ENCODE assay signal across 23 mouse cellular contexts in genomic region chr2:33981936-33982335, GRCm38 (mm10).
DNase-seq lines count a peak whose midpoint lies in the region; ATAC-seq and TF ChIP-seq lines count a peak whose summit lies in the region.
"Had no signal": no experiment of that assay in that cellular context is flagged by ENCODE, and none has a peak within 500 bp of the region (broad histone marks: within the 10 kb centered on the region; RNA-seq: fewer than 3 reads in every experiment).

No protein-coding gene starts in this region.

- no peak overlapping the region for H3K4me3 ChIP-seq in hindbrain, embryonic 11.5 days (ENCODE audit: low read depth, low read length)
- H3K4me3 ChIP-seq in hindbrain, postnatal 0 days (ENCODE audit: low read length): no peak overlapping the region
- H3K4me3 ChIP-seq in midbrain, embryonic 14.5 days (replicated peaks; ENCODE audit: low read depth, low read length): no peak overlapping the region
- H3K4me3 ChIP-seq in midbrain, postnatal 0 days (ENCODE audit: low read depth, low read length): no peak overlapping the region
- H3K4me3 ChIP-seq: forebrain, embryonic 13.5 days; heart, embryonic 15.5 days; kidney, embryonic 15.5 days; limb, embryonic 13.5 days; liver, embryonic 12.5 days had no signal

- no peaks in the 10 kb centered on the region for H3K27me3 ChIP-seq in hindbrain, embryonic 11.5 days (ENCODE audit: control insufficient read depth, insufficient read depth, low read length)
- H3K27me3 ChIP-seq in hindbrain, postnatal 0 days (ENCODE audit: insufficient read depth, low read length): no peaks in the 10 kb centered on the region
- H3K27me3 ChIP-seq in midbrain, embryonic 14.5 days (ENCODE audit: control insufficient read depth, insufficient read depth, low read length): no peaks in the 10 kb centered on the region
- no peaks in the 10 kb centered on the region for H3K27me3 ChIP-seq in midbrain, postnatal 0 days (ENCODE audit: insufficient read depth, low read length)
- H3K27me3 ChIP-seq: heart, embryonic 15.5 days; kidney, embryonic 15.5 days had no signal

- TF ChIP-seq CTCF in hindbrain, postnatal 0 days (IDR thresholded peaks at IDR 0.05; ENCODE audit: low read depth): no peak
- TF ChIP-seq CTCF in midbrain, postnatal 0 days (IDR thresholded peaks at IDR 0.05): no peak

- no peaks in the 10 kb centered on the region for H3K9me3 ChIP-seq in hindbrain, embryonic 11.5 days (ENCODE audit: control insufficient read depth, low read length)
- H3K9me3 ChIP-seq in hindbrain, postnatal 0 days (ENCODE audit: low read length): no peaks in the 10 kb centered on the region
- no peaks in the 10 kb centered on the region for H3K9me3 ChIP-seq in midbrain, embryonic 14.5 days (ENCODE audit: control insufficient read depth, low read length)
- H3K9me3 ChIP-seq in midbrain, postnatal 0 days (ENCODE audit: low read length): no peaks in the 10 kb centered on the region
- H3K9me3 ChIP-seq: forebrain, embryonic 13.5 days; G1E; heart, embryonic 15.5 days; kidney, embryonic 15.5 days; limb, embryonic 13.5 days; liver, embryonic 12.5 days had no signal

- H3K4me1 ChIP-seq in hindbrain, embryonic 11.5 days (replicated peaks; ENCODE audit: control insufficient read depth, insufficient read depth, low read length): peaks cover 8% of the 10 kb centered on the region; the same call in 1 of the 2 replicates
- no peaks in the 10 kb centered on the region for H3K4me1 ChIP-seq in hindbrain, postnatal 0 days (ENCODE audit: insufficient read depth, low read length)
- H3K4me1 ChIP-seq in midbrain, embryonic 14.5 days (ENCODE audit: control insufficient read depth, insufficient read depth, low read length): peaks cover 23% of the 10 kb centered on the region; the same call in 1 of the 2 replicates
- no peaks in the 10 kb centered on the region for H3K4me1 ChIP-seq in midbrain, postnatal 0 days (ENCODE audit: insufficient read depth, low read length)
- H3K4me1 ChIP-seq: heart, embryonic 15.5 days; kidney, embryonic 15.5 days; limb, embryonic 13.5 days; liver, embryonic 12.5 days had no signal

- DNase-seq in embryo, embryonic 10 days (ENCODE audit: low spot score): peak; percentile 63
- no peak for DNase-seq in embryo, embryonic 9.5 days (ENCODE audit: extremely low spot score)
- peak; percentile 39 for DNase-seq in hindbrain, embryonic 11.5 days (ENCODE audit: low spot score)
- DNase-seq in hindbrain, postnatal 0 days (ENCODE audit: low spot score): no peak
- no peak for DNase-seq in midbrain, embryonic 14.5 days
- DNase-seq in midbrain, postnatal 0 days (ENCODE audit: low spot score): no peak
- peak; percentile 68 for DNase-seq in ZHBTc4 (ENCODE audit: low read depth, low spot score)
- no peak for DNase-seq in adrenal gland, postnatal 10 days
- DNase-seq: adrenal gland, postnatal 25 days; cerebellum, adult 11-12 months; cerebellum, adult 9-11 months; gastrocnemius, postnatal 10 days; kidney, adult 18-20 months; right cerebral cortex, adult 18-20 months had no signal

- H3K36me3 ChIP-seq in hindbrain, embryonic 11.5 days (ENCODE audit: control insufficient read depth, insufficient read depth, low read length): no peaks in the 10 kb centered on the region
- no peaks in the 10 kb centered on the region for H3K36me3 ChIP-seq in hindbrain, postnatal 0 days (ENCODE audit: insufficient read depth, low read length)
- H3K36me3 ChIP-seq in midbrain, embryonic 14.5 days (ENCODE audit: control insufficient read depth, insufficient read depth, low read length): no peaks in the 10 kb centered on the region
- no peaks in the 10 kb centered on the region for H3K36me3 ChIP-seq in midbrain, postnatal 0 days (ENCODE audit: insufficient read depth, low read length)
- H3K36me3 ChIP-seq: G1E; heart, embryonic 15.5 days; kidney, embryonic 15.5 days; limb, embryonic 13.5 days; liver, embryonic 12.5 days had no signal

- H3K4me2 ChIP-seq in hindbrain, embryonic 11.5 days (replicated peaks; ENCODE audit: low read depth, low read length): no peak overlapping the region
- H3K4me2 ChIP-seq in hindbrain, postnatal 0 days (ENCODE audit: low read depth, low read length): no peak overlapping the region
- H3K4me2 ChIP-seq in midbrain, embryonic 14.5 days (ENCODE audit: low read length): no peak overlapping the region
- no peak overlapping the region for H3K4me2 ChIP-seq in midbrain, postnatal 0 days (ENCODE audit: low read depth, low read length, poor library complexity, severe bottlenecking)
- H3K4me2 ChIP-seq: forebrain, embryonic 13.5 days; heart, embryonic 15.5 days; kidney, embryonic 15.5 days; limb, embryonic 13.5 days; liver, embryonic 12.5 days had no signal

- ATAC-seq in hindbrain, embryonic 11.5 days (ENCODE audit: low FRiP score): no peak
- ATAC-seq in hindbrain, postnatal 0 days: no peak
- ATAC-seq in midbrain, embryonic 14.5 days (ENCODE audit: low FRiP score, low TSS enrichment): no peak
- ATAC-seq in midbrain, postnatal 0 days (ENCODE audit: low FRiP score): no peak
- ATAC-seq: forebrain, embryonic 13.5 days; liver, embryonic 12.5 days; liver, postnatal 0 days; lung, postnatal 0 days had no signal

- 39% methylated on average over 8 of the region's 8 CpGs for WGBS in hindbrain, embryonic 11.5 days
- WGBS in hindbrain, postnatal 0 days: 52% methylated on average over 8 of the region's 8 CpGs
- 45% methylated on average over 8 of the region's 8 CpGs for WGBS in midbrain, embryonic 14.5 days
- WGBS in midbrain, postnatal 0 days: 52% methylated on average over 8 of the region's 8 CpGs

- H3K9ac ChIP-seq in hindbrain, embryonic 11.5 days (ENCODE audit: low read depth, low read length): no peak overlapping the region
- H3K9ac ChIP-seq in hindbrain, postnatal 0 days (replicated peaks; ENCODE audit: low read length): no peak overlapping the region
- H3K9ac ChIP-seq in midbrain, embryonic 14.5 days (replicated peaks; ENCODE audit: low read length): no peak overlapping the region
- no peak overlapping the region for H3K9ac ChIP-seq in midbrain, postnatal 0 days (replicated peaks; ENCODE audit: low read length, poor library complexity, severe bottlenecking)
- H3K9ac ChIP-seq: forebrain, embryonic 13.5 days; heart, embryonic 15.5 days; kidney, embryonic 15.5 days; limb, embryonic 13.5 days; liver, embryonic 12.5 days; liver, postnatal 0 days had no signal

- no peak overlapping the region for H3K27ac ChIP-seq in hindbrain, embryonic 11.5 days (ENCODE audit: low read depth, low read length)
- H3K27ac ChIP-seq in hindbrain, postnatal 0 days: no peak overlapping the region
- H3K27ac ChIP-seq in midbrain, embryonic 14.5 days (replicated peaks; ENCODE audit: low read depth, low read length): peak overlapping the region; percentile 81; the same call in 1 of the 2 replicates
- no peak overlapping the region for H3K27ac ChIP-seq in midbrain, postnatal 0 days (ENCODE audit: low read depth, low read length)
- H3K27ac ChIP-seq: heart, embryonic 15.5 days; kidney, embryonic 15.5 days; limb, embryonic 13.5 days; liver, embryonic 12.5 days; macrophage had no signal

Comparison
In these comparisons a context has a peak if more than half of its experiments do, and no peak if none do; other contexts are left out.
1. DNase-seq: peak in embryo, embryonic 10 days (single experiment), hindbrain, embryonic 11.5 days (single experiment) and ZHBTc4 (single experiment); none in embryo, embryonic 9.5 days (single experiment), hindbrain, postnatal 0 days (single experiment), midbrain, embryonic 14.5 days (single experiment), midbrain, postnatal 0 days (single experiment) and adrenal gland, postnatal 10 days (single experiment).